Mouse (Mus musculus) lung, postnatal 4 days (tissue): ENCODE results near the gene Acot7.
A peak's percentile ranks its signal among the peaks of the same experiment; 100 is the strongest.

Experiments used
- DNase-seq, 2 experiments: peaks; one replicate each; pipeline ENCODE4 v3.0.0; 2021

Acot7 gene

DNA sequence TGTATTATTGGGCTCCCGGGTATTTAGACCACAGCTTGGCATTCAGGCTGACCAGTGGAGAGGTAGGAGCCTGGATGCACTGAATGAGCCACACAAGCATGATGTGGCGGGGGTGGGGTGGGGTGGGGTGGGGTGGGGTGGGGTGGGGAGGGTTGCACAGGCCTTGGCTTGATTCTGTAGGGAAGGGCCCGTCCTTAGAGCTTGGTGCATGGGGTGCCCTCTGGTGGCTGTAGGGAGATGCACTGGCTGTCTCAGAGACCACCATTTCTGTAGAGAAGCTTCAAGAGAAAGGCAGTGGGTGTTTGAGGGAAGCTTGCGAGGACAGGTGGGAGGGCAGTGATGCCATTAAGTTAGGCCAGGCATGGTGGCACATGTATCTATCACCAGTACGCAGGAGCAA, 34.6 kb downstream of the Acot7 start:
- peak; percentile 69 to 77 for DNase-seq

DNA sequence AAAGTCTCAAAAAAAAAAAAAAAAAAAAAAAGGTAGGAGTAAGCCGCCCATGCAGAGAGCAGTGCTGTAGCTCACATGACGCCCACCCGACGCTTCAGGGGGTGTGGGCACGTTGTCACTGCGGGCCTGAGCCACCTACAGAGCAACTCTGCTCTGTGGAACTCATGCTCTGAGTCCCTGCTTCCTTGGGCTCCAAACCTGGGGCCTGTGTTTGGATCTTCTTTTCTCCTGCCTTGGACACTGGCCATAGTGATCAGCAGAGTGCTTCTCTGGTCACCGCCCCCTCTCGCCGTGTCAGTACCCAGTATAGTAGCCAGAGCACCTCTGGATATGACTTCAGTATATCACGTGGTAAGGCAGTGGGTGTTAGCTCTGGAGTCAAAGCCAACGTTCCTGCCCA, 35.0 kb downstream of the Acot7 start:
- DNase-seq, result no peak

GRCm38 (mm10) chr4:152213760-152214480, 36.0 kb downstream of the Acot7 start:
- DNase-seq, result peak; percentile 83 to 92

DNA sequence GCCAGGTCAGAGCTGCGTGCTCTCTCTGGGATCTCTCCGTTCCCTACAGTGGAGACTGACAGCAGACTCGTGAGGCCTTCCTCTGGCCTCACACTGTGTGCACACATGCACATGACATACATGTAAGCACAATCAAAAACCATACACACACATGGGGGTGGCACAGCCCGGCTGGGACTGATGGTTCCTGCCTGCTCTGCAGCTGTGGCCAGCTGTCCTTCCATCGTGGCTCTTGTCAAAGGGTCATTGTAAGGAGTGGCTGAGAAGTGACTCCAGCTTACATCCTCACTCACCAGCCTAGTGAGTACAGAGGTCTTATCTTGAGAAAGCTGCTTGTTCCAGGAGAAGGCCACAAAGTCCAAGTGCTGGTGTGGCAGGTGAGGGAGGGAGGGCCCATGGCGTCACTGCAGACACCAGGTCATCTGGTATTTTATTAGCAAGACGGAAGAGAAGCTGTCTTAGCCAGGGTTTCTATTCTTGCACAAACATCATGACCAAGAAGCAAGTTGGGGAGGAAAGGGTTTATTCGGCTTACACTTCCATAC, 37.0 kb downstream of the Acot7 start:
- peak; percentile 32 to 77 for DNase-seq

DNA sequence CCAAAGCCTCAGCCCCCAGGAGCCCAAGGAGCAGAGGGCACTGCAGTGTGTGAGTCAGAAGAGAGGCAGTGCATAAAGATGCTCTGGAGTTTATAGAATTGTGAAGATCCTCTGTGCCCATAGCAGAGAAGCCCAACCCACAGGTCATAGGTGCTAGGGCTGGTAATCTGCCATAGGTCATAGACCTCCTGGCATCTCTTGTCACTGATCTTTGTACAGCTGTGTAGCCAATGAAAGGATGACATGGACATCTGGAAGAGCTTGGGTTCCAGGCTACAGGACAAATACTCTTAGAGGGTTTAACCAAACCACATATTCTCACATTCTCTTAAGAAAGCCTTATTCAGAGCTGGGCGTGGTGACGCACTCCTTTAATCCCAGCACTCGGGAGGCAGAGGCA, 41.7 kb downstream of the Acot7 start:
- DNase-seq, result no peak

DNA sequence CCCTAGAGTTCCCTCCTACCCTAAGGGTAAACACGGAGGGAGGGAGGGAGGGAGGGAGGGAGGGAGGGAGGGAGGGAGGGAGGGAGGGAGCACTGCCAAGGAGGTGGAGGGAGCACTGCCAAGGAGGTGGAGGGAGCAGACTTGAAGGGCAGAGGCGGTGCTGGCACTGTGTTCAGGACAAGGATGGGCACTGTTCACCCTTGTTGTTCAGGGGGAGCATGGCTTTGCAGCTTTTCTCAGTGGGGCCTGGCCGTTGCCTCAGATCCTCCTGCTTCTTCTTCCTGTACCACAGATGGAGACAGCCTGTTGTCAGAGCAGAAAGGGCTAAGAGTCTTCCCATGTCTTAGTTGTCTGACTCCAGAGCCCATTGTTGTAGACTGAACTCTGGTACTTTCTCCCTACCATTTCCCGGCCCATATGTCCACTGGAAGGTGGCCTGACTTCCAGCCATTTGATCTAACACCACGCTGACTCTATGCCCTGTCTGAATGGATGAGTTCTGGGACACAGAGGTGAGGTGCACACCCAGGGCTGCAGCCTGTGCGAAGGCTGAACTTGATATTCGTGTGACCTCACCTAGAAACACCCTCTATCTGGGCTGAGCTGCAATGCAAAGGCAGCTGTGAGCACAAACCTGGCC, 43.0 kb downstream of the Acot7 start:
- DNase-seq, result no peak

GRCm38 (mm10) chr4:152221411-152221887, 43.5 kb downstream of the Acot7 start:
- DNase-seq, result peak in 1 of 2 experiments; percentile 61

DNA sequence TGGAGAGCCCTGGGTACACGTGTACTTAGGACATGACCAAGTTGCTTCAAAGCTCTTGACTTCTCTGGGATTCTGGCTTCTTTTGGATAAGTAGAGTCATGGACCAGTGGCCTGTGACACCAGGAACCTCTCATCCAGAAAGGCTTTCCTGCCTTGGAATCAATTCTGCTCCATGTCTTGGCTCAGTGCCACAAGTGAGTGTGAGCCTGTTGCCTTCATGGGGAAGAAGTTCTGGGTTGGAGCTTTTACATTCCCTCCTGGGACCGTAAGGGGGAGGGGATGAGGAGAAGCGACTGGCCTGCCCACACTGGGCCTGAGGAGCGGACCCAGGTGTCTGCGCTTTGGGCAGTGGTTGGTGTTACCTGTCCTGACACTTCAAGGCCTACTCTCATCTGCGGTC, 44.2 kb downstream of the Acot7 start:
- DNase-seq, result no peak

- DNase-seq, result no peak
Observed at GRCm38 (mm10) chr4:152222513-152222912, 44.6 kb downstream of the Acot7 start.

DNA sequence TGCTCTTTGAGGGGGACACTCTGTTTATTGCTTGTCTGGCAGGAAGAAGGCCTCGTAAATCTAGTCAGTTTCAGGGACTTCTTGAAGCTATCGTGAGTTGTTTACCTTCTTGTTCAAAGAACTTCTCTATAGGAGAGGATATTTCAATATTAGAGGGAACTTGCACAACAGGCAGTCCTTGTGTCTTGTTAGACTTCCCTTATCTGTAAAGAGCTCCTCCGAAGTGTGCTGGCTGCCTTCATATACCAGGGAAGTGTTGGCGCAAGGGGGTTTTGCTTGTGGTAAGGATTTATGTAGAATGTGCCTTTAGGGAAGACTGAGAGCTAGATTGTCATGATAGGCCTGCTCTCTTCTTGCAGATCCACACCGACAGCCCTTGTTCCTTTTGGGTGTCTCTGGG, 46.2 kb downstream of the Acot7 start:
- DNase-seq, result no peak

- DNase-seq, result no peak
Observed at GRCm38 (mm10) chr4:152226901-152227486, 49.1 kb downstream of the Acot7 start.

- DNase-seq, result no peak
Observed at GRCm38 (mm10) chr4:152227749-152228527, 50.0 kb downstream of the Acot7 start.

GRCm38 (mm10) chr4:152230331-152230730, 52.4 kb downstream of the Acot7 start:
- DNase-seq, result peak in 1 of 2 experiments; percentile 50

DNA sequence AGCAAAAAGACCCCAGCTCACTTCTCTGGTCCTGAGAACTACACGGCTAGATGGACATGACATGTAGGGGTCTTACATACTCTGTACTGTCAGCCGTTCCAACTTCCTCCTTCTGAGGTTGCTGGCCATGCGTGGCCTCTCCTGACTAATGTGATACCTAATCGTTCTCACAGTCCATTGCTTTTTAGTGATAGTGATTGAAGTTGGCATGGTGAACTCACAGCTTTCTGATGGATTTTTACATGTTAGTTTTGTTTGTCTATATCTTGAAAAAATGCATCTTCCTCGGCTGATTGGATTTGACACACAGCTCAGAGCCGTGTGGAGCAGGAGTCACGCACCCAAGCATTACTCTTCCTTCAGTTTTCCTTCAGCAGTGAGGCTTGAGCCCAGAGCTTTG, 53.4 kb downstream of the Acot7 start:
- DNase-seq, result no peak

DNA sequence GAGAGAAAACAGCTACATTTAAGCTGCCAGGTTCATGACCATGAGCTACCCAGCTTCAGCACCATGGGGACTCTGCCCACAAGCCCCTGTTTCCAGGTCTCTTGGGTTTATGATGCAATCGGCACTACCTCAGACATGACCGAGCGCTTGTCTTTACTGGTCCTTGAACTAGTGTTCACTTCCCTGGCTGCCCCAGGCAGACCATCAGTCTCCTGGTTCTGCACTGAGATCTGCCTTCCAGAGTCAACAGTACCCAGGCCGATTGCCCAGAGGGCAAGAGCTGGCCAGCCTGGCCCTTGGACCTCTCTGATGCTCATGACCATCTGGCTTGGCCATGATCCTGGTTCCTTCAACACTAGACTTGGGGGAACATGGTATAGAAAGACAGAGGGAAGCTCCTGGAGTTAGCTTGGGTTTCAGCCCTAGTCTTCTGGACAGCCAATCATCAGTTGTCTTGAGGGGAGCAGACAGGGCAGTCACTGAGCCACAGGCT, 54.5 kb downstream of the Acot7 start:
- no peak for DNase-seq

DNA sequence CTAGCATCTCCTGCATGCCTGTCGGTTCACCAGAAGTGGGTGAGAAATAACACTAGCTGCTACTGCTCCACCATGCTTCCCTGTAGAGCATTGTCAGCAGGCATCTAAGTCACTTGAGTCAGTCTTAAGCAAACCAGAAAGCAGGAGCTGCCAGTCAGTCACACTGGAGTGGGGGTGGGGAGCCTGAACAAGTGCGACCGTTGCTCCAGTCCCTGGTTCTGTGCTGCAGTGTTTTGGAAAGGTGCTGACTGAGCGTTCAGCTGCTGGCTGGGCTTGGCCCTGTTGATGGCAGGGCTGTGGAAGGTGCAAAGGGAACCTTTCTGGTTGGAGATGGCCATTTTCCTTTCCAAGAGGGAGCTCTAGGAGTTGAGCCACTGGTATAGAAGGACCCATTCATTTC, 62.0 kb downstream of the Acot7 start:
- no peak for DNase-seq

GRCm38 (mm10) chr4:152243241-152243891, 65.4 kb downstream of the Acot7 start:
- no peak for DNase-seq

DNA sequence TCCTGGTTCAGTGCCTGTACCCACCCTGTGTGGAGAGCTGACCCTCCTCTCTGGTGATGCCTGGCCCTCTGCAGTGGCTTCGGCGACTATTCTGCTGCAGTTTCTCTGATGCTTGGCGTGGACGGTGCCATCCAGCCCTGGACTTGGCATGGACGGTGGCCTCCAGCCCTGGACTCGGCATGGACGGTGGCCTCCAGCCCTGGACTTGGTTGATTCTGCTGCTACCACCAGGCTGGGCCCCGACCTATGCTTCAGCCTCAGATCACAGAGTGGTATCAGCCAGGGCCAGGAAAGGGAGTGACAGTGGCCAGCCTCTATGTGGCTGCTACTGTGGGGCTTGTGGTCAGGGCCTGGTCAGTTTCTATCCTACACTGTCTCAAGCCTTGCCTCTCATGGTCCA, 66.0 kb downstream of the Acot7 start:
- DNase-seq, result peak in 1 of 2 experiments; percentile 17

GRCm38 (mm10) chr4:152244545-152245522, 66.9 kb downstream of the Acot7 start:
- no peak for DNase-seq

GRCm38 (mm10) chr4:152246011-152246410, 68.1 kb downstream of the Acot7 start:
- no peak for DNase-seq

DNA sequence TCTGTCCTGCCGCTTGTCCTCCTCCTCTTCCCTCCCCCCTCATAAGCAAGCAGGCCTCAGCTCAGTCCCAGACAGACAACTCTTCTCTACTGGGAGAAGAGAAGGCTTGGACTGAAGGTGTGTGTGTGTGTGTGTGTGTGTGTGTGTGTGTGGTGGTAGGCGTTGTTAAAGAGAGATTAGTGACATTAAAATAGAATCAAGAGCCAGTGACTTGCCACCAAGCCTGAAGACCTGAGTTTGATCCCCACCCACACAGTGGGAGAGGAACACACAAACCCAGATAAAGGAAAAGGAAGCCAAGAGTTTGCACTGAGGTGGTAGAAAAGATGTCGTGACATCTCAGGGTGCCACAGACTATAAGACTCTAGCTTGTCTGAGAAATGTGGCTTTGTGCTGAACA, 69.3 kb downstream of the Acot7 start:
- DNase-seq, result no peak
